Mouse (Mus musculus) megakaryocyte, embryonic 14.5 days (primary cell): ENCODE data around the gene Gimd1.

Experiments
- FLI1 ChIP-seq: IDR thresholded peaks from 2 replicates; pipeline ENCODE4 v1.6.1; 2012; ENCODE audit warnings: low read length, inconsistent platforms, mixed read lengths
- GATA1 ChIP-seq: IDR thresholded peaks from 3 replicates; pipeline ENCODE4 v1.6.1; 2012; ENCODE audit warnings: mixed read lengths, low read length, inconsistent platforms, borderline replicate concordance

DNA sequence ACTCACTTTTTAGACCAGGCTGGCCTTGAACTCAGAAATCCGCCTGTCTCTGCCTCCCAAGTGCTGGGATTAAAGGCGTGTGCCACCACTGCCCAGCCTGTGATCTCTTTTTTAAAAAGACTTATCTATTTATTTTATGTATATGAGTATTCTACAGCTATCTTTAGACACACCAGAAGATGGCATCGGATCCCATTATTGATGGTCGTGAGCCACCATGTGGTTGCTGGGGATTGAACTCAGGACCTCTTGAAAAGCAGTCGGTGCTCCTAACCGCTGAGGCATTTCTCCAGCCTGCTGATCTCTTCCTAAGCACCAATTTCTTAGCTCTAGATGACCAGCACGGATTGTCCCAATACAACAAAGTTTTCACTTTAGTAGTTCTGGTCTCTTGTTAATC, 24.3 kb downstream of the Gimd1 start:
- TF ChIP-seq GATA1 (no peak), FLI1 (no peak)
